Mouse (Mus musculus) liver, embryonic 12.5 days (tissue): ENCODE measurements around the gene Adcy9. TPM values are rescaled to one million over a fixed set of nuclear protein-coding genes. Genes with fewer than 3 reads are reported as not detected.

Source experiments
- ATAC-seq: fragments of 200-750 bp; cut with Nextera tagmentation; 2 replicates; pipeline ENCODE4 v1.8.0; 2017; ENCODE audit warnings: moderate number of reproducible peaks, mild to moderate bottlenecking, moderate library complexity
- H3K27ac ChIP-seq: fragments of 300-500 bp; sonication (generic); 2 replicates; pipeline ENCODE4 v1.5.1; 2016; ENCODE audit warnings: mild to moderate bottlenecking
- H3K27me3 ChIP-seq: fragments of 300-500 bp; sonication (generic); replicated peaks from 2 replicates; pipeline ENCODE4 v1.6.1; 2016; ENCODE audit warnings: mild to moderate bottlenecking, moderate library complexity
- H3K36me3 ChIP-seq: fragments of 300-500 bp; sonication (generic); 2 replicates; pipeline ENCODE4 v1.6.1; 2016; ENCODE audit warnings: mild to moderate bottlenecking, moderate library complexity
- H3K4me1 ChIP-seq: fragments of 300-500 bp; sonication (generic); 2 replicates; pipeline ENCODE4 v1.6.1; 2016
- H3K4me2 ChIP-seq: fragments of 300-500 bp; sonication (generic); 2 replicates; pipeline ENCODE4 v1.6.1; 2016; ENCODE audit warnings: mild to moderate bottlenecking, moderate library complexity
- H3K4me3 ChIP-seq: fragments of 300-500 bp; sonication (generic); 2 replicates; pipeline ENCODE4 v1.5.1; 2016; ENCODE audit warnings: mild to moderate bottlenecking, moderate library complexity
- H3K9ac ChIP-seq: fragments of 300-500 bp; sonication (generic); 2 replicates; pipeline ENCODE4 v1.6.1; 2016; ENCODE audit warnings: mild to moderate bottlenecking, moderate library complexity
- H3K9me3 ChIP-seq: fragments of 300-500 bp; sonication (generic); replicated peaks from 2 replicates; pipeline ENCODE4 v1.6.1; 2016; ENCODE audit warnings: mild to moderate bottlenecking, moderate library complexity
- WGBS: fragments of 180-500 bp; shearing (Covaris S2); methylation state at CpG from one replicate; pipeline ENCODE4 v1.1.7; 2016; ENCODE audit not compliant: insufficient replicate concordance; 5-methylcytosine and 5-hydroxymethylcytosine counted together
- polyA plus RNA-seq: library from polyadenylated mRNA; unstranded; fragments of >200 nt; fragmentation: Nextera tagmentation; extraction: Ambion mirVana; gene quantifications from 2 replicates; pipeline ENCODE4 v1.2.1, GENCODE M21; 2016

Gene Adcy9
- polyA plus RNA-seq, 1 experiment from 2014 or later, result 1.6 TPM

- H3K36me3 ChIP-seq, result no peaks in the 10 kb centered on the region
- H3K27ac ChIP-seq, result no peak overlapping the region
- H3K9me3 ChIP-seq, result no peaks in the 10 kb centered on the region
- no peaks in the 10 kb centered on the region for H3K27me3 ChIP-seq
- no peak for ATAC-seq
- no peak overlapping the region for H3K4me3 ChIP-seq
- 48% methylated on average over 1 of the region's 1 CpGs for WGBS
- peaks cover 32% of the 10 kb centered on the region for H3K4me1 ChIP-seq
- H3K9ac ChIP-seq, result no peak overlapping the region
- H3K4me2 ChIP-seq, result no peak overlapping the region
These were observed 19.2 kb downstream of the Adcy9 start for GRCm38 (mm10) chr16:4401109-4401508.

- H3K27ac ChIP-seq, result no peak overlapping the region
- no peaks in the 10 kb centered on the region for H3K9me3 ChIP-seq
- no peak overlapping the region for H3K4me3 ChIP-seq
- 66% methylated on average over 5 of the region's 5 CpGs for WGBS
- H3K4me1 ChIP-seq, result peaks cover 21% of the 10 kb centered on the region
- no peaks in the 10 kb centered on the region for H3K36me3 ChIP-seq
- no peak for ATAC-seq
- H3K27me3 ChIP-seq, result no peaks in the 10 kb centered on the region
- no peak overlapping the region for H3K4me2 ChIP-seq
- H3K9ac ChIP-seq, result no peak overlapping the region
These were observed 20.7 kb downstream of the Adcy9 start for GRCm38 (mm10) chr16:4399471-4400223.

- no peak overlapping the region for H3K9ac ChIP-seq
- no peaks in the 10 kb centered on the region for H3K36me3 ChIP-seq
- no peak for ATAC-seq
- H3K4me1 ChIP-seq, result peaks cover 21% of the 10 kb centered on the region
- no peak overlapping the region for H3K4me3 ChIP-seq
- 25% methylated on average over 2 of the region's 2 CpGs for WGBS
- H3K27me3 ChIP-seq, result no peaks in the 10 kb centered on the region
- no peaks in the 10 kb centered on the region for H3K9me3 ChIP-seq
- no peak overlapping the region for H3K27ac ChIP-seq
- H3K4me2 ChIP-seq, result no peak overlapping the region
These were observed 21.5 kb downstream of the Adcy9 start for GRCm38 (mm10) chr16:4398782-4399181.

GRCm38 (mm10) chr16:4397636-4398035, 22.7 kb downstream of the Adcy9 start:
- no peaks in the 10 kb centered on the region for H3K9me3 ChIP-seq
- H3K27me3 ChIP-seq, result no peaks in the 10 kb centered on the region
- H3K36me3 ChIP-seq, result no peaks in the 10 kb centered on the region
- WGBS, result 53% methylated on average over 7 of the region's 7 CpGs
- ATAC-seq, result no peak
- H3K4me1 ChIP-seq, result peaks cover 21% of the 10 kb centered on the region
- no peak overlapping the region for H3K27ac ChIP-seq
- H3K4me3 ChIP-seq, result no peak overlapping the region
- H3K4me2 ChIP-seq, result no peak overlapping the region
- H3K9ac ChIP-seq, result no peak overlapping the region

- Histone ChIP-seq H3K4me2 (no peak overlapping the region), H3K9me3 (no peaks in the 10 kb centered on the region), H3K4me1 (peaks cover 21% of the 10 kb centered on the region), H3K4me3 (no peak overlapping the region), H3K9ac (no peak overlapping the region), H3K36me3 (no peaks in the 10 kb centered on the region), H3K27me3 (no peaks in the 10 kb centered on the region), H3K27ac (no peak overlapping the region)
- 71% methylated on average over 10 of the region's 10 CpGs for WGBS
- no peak for ATAC-seq
These were observed 24.5 kb downstream of the Adcy9 start for GRCm38 (mm10) chr16:4395687-4396341.

GRCm38 (mm10) chr16:4394991-4395590, 25.2 kb downstream of the Adcy9 start:
- Histone ChIP-seq H3K27me3 (no peaks in the 10 kb centered on the region), H3K4me2 (no peak overlapping the region), H3K9ac (no peak overlapping the region), H3K36me3 (no peaks in the 10 kb centered on the region), H3K4me1 (peaks cover 21% of the 10 kb centered on the region), H3K9me3 (no peaks in the 10 kb centered on the region), H3K27ac (no peak overlapping the region), H3K4me3 (no peak overlapping the region)
- 84% methylated on average over 4 of the region's 4 CpGs for WGBS
- no peak for ATAC-seq

- WGBS, result 57% methylated on average over 4 of the region's 4 CpGs
- Histone ChIP-seq H3K9ac (no peak overlapping the region), H3K4me2 (no peak overlapping the region), H3K4me1 (0 out of 2 replicates have a peak, but pooled peaks cover 5% of the 10 kb centered on the region), H3K4me3 (no peak overlapping the region), H3K27ac (no peak overlapping the region), H3K27me3 (no peaks in the 10 kb centered on the region), H3K36me3 (no peaks in the 10 kb centered on the region), H3K9me3 (no peaks in the 10 kb centered on the region)
- no peak for ATAC-seq
These were observed 36.7 kb downstream of the Adcy9 start for GRCm38 (mm10) chr16:4383473-4384038.

GRCm38 (mm10) chr16:4382406-4382805, 37.9 kb downstream of the Adcy9 start:
- H3K27ac ChIP-seq, result no peak overlapping the region
- ATAC-seq, result no peak
- no peak overlapping the region for H3K4me3 ChIP-seq
- H3K36me3 ChIP-seq, result no peaks in the 10 kb centered on the region
- WGBS, result 79% methylated on average over 3 of the region's 3 CpGs
- H3K27me3 ChIP-seq, result no peaks in the 10 kb centered on the region
- H3K9ac ChIP-seq, result no peak overlapping the region
- H3K4me1 ChIP-seq, result 0 out of 2 replicates have a peak, but pooled peaks cover 5% of the 10 kb centered on the region
- H3K4me2 ChIP-seq, result no peak overlapping the region
- H3K9me3 ChIP-seq, result no peaks in the 10 kb centered on the region

GRCm38 (mm10) chr16:4381487-4381886, 38.8 kb downstream of the Adcy9 start:
- H3K4me3 ChIP-seq, result no peak overlapping the region
- ATAC-seq, result no peak
- no peaks in the 10 kb centered on the region for H3K27me3 ChIP-seq
- H3K4me1 ChIP-seq, result 0 out of 2 replicates have a peak, but pooled peaks cover 5% of the 10 kb centered on the region
- no peak overlapping the region for H3K27ac ChIP-seq
- no peaks in the 10 kb centered on the region for H3K36me3 ChIP-seq
- no peaks in the 10 kb centered on the region for H3K9me3 ChIP-seq
- 63% methylated on average over 4 of the region's 4 CpGs for WGBS
- no peak overlapping the region for H3K9ac ChIP-seq
- no peak overlapping the region for H3K4me2 ChIP-seq

- H3K4me2 ChIP-seq, result no peak overlapping the region
- 0 out of 2 replicates have a peak, but pooled peaks cover 5% of the 10 kb centered on the region for H3K4me1 ChIP-seq
- 73% methylated on average over 1 of the region's 1 CpGs for WGBS
- H3K9ac ChIP-seq, result no peak overlapping the region
- no peaks in the 10 kb centered on the region for H3K27me3 ChIP-seq
- ATAC-seq, result no peak
- H3K9me3 ChIP-seq, result no peaks in the 10 kb centered on the region
- no peak overlapping the region for H3K4me3 ChIP-seq
- no peak overlapping the region for H3K27ac ChIP-seq
- no peaks in the 10 kb centered on the region for H3K36me3 ChIP-seq
These were observed 41.5 kb downstream of the Adcy9 start for GRCm38 (mm10) chr16:4378788-4379187.

GRCm38 (mm10) chr16:4377556-4377955, 42.7 kb downstream of the Adcy9 start:
- no peak overlapping the region for H3K9ac ChIP-seq
- ATAC-seq, result no peak
- H3K27ac ChIP-seq, result no peak overlapping the region
- no peaks in the 10 kb centered on the region for H3K36me3 ChIP-seq
- no peak overlapping the region for H3K4me3 ChIP-seq
- H3K27me3 ChIP-seq, result no peaks in the 10 kb centered on the region
- H3K4me2 ChIP-seq, result no peak overlapping the region
- H3K4me1 ChIP-seq, result 0 out of 2 replicates have a peak, but pooled peaks cover 5% of the 10 kb centered on the region
- 68% methylated on average over 5 of the region's 5 CpGs for WGBS
- H3K9me3 ChIP-seq, result no peaks in the 10 kb centered on the region
